Mouse (Mus musculus) monocyte, adult 5-6 weeks (primary cell): ENCODE data around the gene Olfr890. TPM values are rescaled to one million over a fixed set of nuclear protein-coding genes. Genes with fewer than 3 reads are reported as not detected.
"Not testable (repeated sequence)": the region's sequence is repeated elsewhere in the genome, so short reads cannot be mapped to it uniquely, and the experiment has no call there.

Experiments
- ATAC-seq: fragments of 153-309, 156-312 bp; replicated peaks from 2 replicates; pipeline ENCODE4 v1.8.0; 2017; ENCODE audit warnings: mild to moderate bottlenecking; ENCODE audit not compliant: low TSS enrichment, insufficient number of reproducible peaks, severe bottlenecking, poor library complexity, low FRiP score
- total RNA-seq: library from RNA; stranded (forward); fragments of 200-1000, 200-491, 200-594 nt; gene quantifications from 3 replicates; pipeline ENCODE4 v1.2.3, GENCODE M21; 2017

The Olfr890 gene
- not detected in 3 replicates for total RNA-seq

DNA sequence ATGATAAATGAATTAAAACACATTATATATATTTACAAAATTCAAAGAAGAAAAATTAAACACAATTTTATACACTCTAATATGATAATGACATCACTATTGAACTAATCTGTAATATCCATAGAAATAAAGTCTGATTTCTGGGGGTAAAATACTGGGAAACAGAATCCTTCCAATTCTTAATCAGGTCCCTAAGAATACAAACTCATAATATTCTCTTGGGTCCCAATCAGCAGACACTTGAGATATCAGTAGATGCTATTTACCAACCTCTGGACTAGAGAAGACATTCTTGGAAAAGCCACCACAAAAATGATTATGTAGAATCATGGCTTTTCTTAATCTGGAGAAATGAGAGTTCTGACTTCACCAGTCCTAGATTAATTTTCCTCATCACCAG lies at the start of gene Olfr890:
TSS of gene Olfr890 (plus strand) at position 301 of the 400 bp plus-strand sequence.
- ATAC-seq, result no peak

- no peak for ATAC-seq
Measured at GRCm38 (mm10) chr9:38107828-38108227, 34.5 kb upstream of the Olfr890 start, which contains the start of gene Olfr888. Olfr888 (plus strand) TSS chr9:38108128.

DNA sequence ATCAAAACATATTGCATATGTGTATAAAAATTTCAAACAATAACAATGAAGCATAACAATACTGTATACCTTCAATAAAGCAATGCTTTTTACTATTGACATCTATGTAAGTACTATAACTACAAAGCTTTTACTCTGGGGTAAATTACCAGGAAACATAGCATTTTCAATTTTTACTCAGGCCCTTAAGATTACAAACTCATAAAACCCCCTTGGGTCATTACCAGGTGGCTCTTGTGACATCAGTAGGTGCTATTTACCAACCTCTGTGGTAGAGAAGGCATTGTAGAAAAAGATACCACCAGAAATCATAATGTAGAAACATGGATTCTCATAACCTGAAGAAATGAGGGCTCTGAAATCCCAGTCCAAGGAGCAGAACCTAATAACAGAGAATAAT lies 27.4 kb upstream of the Olfr890 start, which contains the start of gene Olfr889:
TSS of gene Olfr889 (plus strand) at position 301 of the 400 bp plus-strand sequence.
- ATAC-seq, result no peak

GRCm38 (mm10) chr9:38168341-38168740 lies 26.0 kb downstream of the Olfr890 start:
- ATAC-seq, result not testable (repeated sequence)

DNA sequence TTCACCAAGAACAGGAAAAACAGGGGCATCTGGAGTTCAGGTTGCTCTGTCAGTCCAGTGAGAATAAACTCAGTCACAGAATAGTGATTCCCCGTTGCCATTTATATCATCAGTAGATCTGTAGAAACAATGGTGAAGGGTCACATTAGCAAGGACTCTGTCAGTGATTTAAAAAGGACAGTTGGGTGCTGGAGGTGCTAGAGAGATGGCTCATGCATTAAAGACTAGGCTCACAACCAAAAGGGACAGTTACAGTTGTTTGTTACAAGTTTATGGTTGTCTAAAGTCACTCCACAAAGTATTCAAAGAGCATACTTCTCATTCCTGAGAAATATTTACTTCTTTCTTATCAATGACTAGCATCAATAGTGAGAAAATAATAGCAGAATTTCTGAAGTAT lies 38.4 kb downstream of the Olfr890 start, which contains the start of gene Olfr891:
TSS of gene Olfr891 (minus strand) at position 101 of the 400 bp plus-strand sequence.
- ATAC-seq, result no peak

Other genes starting within 250 kb of the Olfr890 start
- not detected in 3 replicates for gene Olfr145, start 245.8 kb upstream of the Olfr890 start, total RNA-seq
- not detected in 3 replicates for gene Olfr878, start 224.7 kb upstream of the Olfr890 start, total RNA-seq
- 0.38 TPM in 1 of 3 replicates, not detected in the others for gene Olfr881, start 150.7 kb upstream of the Olfr890 start, total RNA-seq
- not detected in 3 replicates for gene Olfr883, start 116.7 kb upstream of the Olfr890 start, total RNA-seq
- gene Olfr884, start 96.0 kb upstream of the Olfr890 start, total RNA-seq, result not detected in 3 replicates
- not detected in 3 replicates for gene Olfr885, start 81.2 kb upstream of the Olfr890 start, total RNA-seq
- not detected in 3 replicates for gene Olfr887, start 58.4 kb upstream of the Olfr890 start, total RNA-seq
- not detected in 3 replicates for gene Olfr888, start 34.4 kb upstream of the Olfr890 start, total RNA-seq
- gene Olfr889, start 27.3 kb upstream of the Olfr890 start, total RNA-seq, result not detected in 3 replicates
- gene Olfr891, start 38.3 kb downstream of the Olfr890 start, total RNA-seq, result not detected in 3 replicates
- gene Olfr893, start 65.8 kb downstream of the Olfr890 start, total RNA-seq, result not detected in 3 replicates
- gene Olfr894, start 75.5 kb downstream of the Olfr890 start, total RNA-seq, result not detected in 3 replicates
- gene Olfr143, start 110.3 kb downstream of the Olfr890 start, total RNA-seq, result not detected in 3 replicates
- not detected in 3 replicates for gene Olfr895, start 125.3 kb downstream of the Olfr890 start, total RNA-seq
- gene Olfr896-ps1, start 148.6 kb downstream of the Olfr890 start, total RNA-seq, result not detected in 3 replicates
- gene Olfr25, start 186.5 kb downstream of the Olfr890 start, total RNA-seq, result 0.32 TPM in 1 of 3 replicates, not detected in the others
- not detected in 3 replicates for gene Olfr898, start 205.9 kb downstream of the Olfr890 start, total RNA-seq
- not detected in 3 replicates for gene Olfr250, start 224.4 kb downstream of the Olfr890 start, total RNA-seq
- gene Olfr251, start 234.6 kb downstream of the Olfr890 start, total RNA-seq, result not detected in 3 replicates